Mouse (Mus musculus): ENCODE data around the gene Ttc9. TPM values are rescaled to one million over a fixed set of nuclear protein-coding genes. Genes with fewer than 3 reads are reported as not detected.

The Ttc9 gene
- total and polyA plus RNA-seq, 3 experiments, result 0.07 TPM; not detected in 2

GRCm38 (mm10) chr12:81685981-81686380 is 54.9 kb downstream of the Ttc9 start:
- H3K4me2 ChIP-seq (ENCODE audit: insufficient read depth, low read depth, poor library complexity, severe bottlenecking), result no peak overlapping the region
- H3K4me3 ChIP-seq (replicated peaks in 1 of 3; ENCODE audit: low read depth in 2 of 3, low read length in 2 of 3, poor library complexity in 1 of 3), result no peak overlapping the region
- H3K9ac ChIP-seq (ENCODE audit: insufficient read depth, low read depth), result no peak overlapping the region
- in situ Hi-C loops (cut with MboI; ENCODE audit: low pct_ligation_motif_present, low pct_unique_long_range_greater_than_20kb, low sequenced_read_pairs) (no loop called here), dilution Hi-C loops (cut with MboI; ENCODE audit: extremely low pct_ligation_motif_present, extremely low pct_unique_long_range_greater_than_20kb, low sequenced_read_pairs) (no loop called here)
- no peak overlapping the region for H3K27ac ChIP-seq (ENCODE audit: insufficient read depth, low read depth)
- no peak for DNase-seq (ENCODE audit: extremely low read depth)
- H3K27me3 ChIP-seq (replicated peaks), result no peaks in the 10 kb centered on the region
- H3K9me3 ChIP-seq (replicated peaks; ENCODE audit: low read length), result no peaks in the 10 kb centered on the region
- H3K79me2 ChIP-seq (replicated peaks; ENCODE audit: control insufficient read depth, extremely low read depth, insufficient read depth, poor library complexity, severe bottlenecking), result no peaks in the 10 kb centered on the region
- H3K4me1 ChIP-seq (ENCODE audit: control insufficient read depth in 1 of 2, insufficient read depth in 2 of 2), result peaks cover 4 to 58% of the 10 kb centered on the region in 2 experiments; a peak in 3 of 4 replicates
- H3K36me3 ChIP-seq (replicated peaks in 1 of 2; ENCODE audit: control insufficient read depth in 1 of 2, insufficient read depth in 1 of 2, low read length in 1 of 2), result no peaks in the 10 kb centered on the region
- TF ChIP-seq PAX5 (IDR thresholded peaks at IDR 0.05; ENCODE audit: low read length), result no peak
- no peak for TF ChIP-seq CHD1 (IDR thresholded peaks at IDR 0.05; ENCODE audit: low read depth, low read length)
- no peak for TF ChIP-seq JUN (IDR thresholded peaks at IDR 0.05; ENCODE audit: insufficient read depth, low read depth, low read length)
- no peak for TF ChIP-seq ZMIZ1 (IDR thresholded peaks at IDR 0.05; ENCODE audit: low read depth, low read length)
- no peak for TF ChIP-seq SIN3A (IDR thresholded peaks at IDR 0.05; ENCODE audit: low read length)
- no peak for TF ChIP-seq POLR2AphosphoS2 (IDR thresholded peaks at IDR 0.05; ENCODE audit: low read depth, low read length)
- no peak for TF ChIP-seq MXI1 (IDR thresholded peaks at IDR 0.05; ENCODE audit: low read depth, low read length)
- no peak for TF ChIP-seq IRF4 (IDR thresholded peaks at IDR 0.05; ENCODE audit: low read depth, low read length)
- no peak for TF ChIP-seq TBP (conservative IDR thresholded peaks at IDR 0.05; ENCODE audit: low read depth, low read length)
- no peak for TF ChIP-seq NELFE (IDR thresholded peaks at IDR 0.05; ENCODE audit: low read depth, low read length)
- no peak for TF ChIP-seq JUND (conservative IDR thresholded peaks at IDR 0.05; ENCODE audit: low read depth, low read length)
- no peak for TF ChIP-seq MAFK (IDR thresholded peaks at IDR 0.05; ENCODE audit: insufficient replicate concordance, low read length)
- no peak for TF ChIP-seq RCOR1 (conservative IDR thresholded peaks at IDR 0.05; ENCODE audit: low read depth, low read length)
- no peak for TF ChIP-seq USF1 (IDR thresholded peaks at IDR 0.05; ENCODE audit: low read depth, low read length)
- TF ChIP-seq GABPA (IDR thresholded peaks at IDR 0.05; ENCODE audit: insufficient replicate concordance, low read depth, low read length), result no peak
- no peak for TF ChIP-seq EP300 (IDR thresholded peaks at IDR 0.05; ENCODE audit: low read length)
- no peak for TF ChIP-seq E2F4 (IDR thresholded peaks at IDR 0.05; ENCODE audit: insufficient replicate concordance, low read depth, low read length)

- H3K9me3 ChIP-seq (replicated peaks; ENCODE audit: low read length), result no peaks in the 10 kb centered on the region
- no peak overlapping the region for H3K9ac ChIP-seq (ENCODE audit: insufficient read depth, low read depth)
- dilution Hi-C loops (cut with MboI; ENCODE audit: extremely low pct_ligation_motif_present, extremely low pct_unique_long_range_greater_than_20kb, low sequenced_read_pairs) (no loop called here), in situ Hi-C loops (cut with MboI; ENCODE audit: low pct_ligation_motif_present, low pct_unique_long_range_greater_than_20kb, low sequenced_read_pairs) (no loop called here)
- H3K4me3 ChIP-seq (replicated peaks in 1 of 3; ENCODE audit: low read depth in 2 of 3, low read length in 2 of 3, poor library complexity in 1 of 3), result no peak overlapping the region
- no peak overlapping the region for H3K4me2 ChIP-seq (ENCODE audit: insufficient read depth, low read depth, poor library complexity, severe bottlenecking)
- H3K27me3 ChIP-seq (replicated peaks), result no peaks in the 10 kb centered on the region
- no peak overlapping the region for H3K27ac ChIP-seq (ENCODE audit: insufficient read depth, low read depth)
- no peaks in the 10 kb centered on the region for H3K36me3 ChIP-seq (replicated peaks in 1 of 2; ENCODE audit: control insufficient read depth in 1 of 2, insufficient read depth in 1 of 2, low read length in 1 of 2)
- H3K79me2 ChIP-seq (replicated peaks; ENCODE audit: control insufficient read depth, extremely low read depth, insufficient read depth, poor library complexity, severe bottlenecking), result no peaks in the 10 kb centered on the region
- TF ChIP-seq RAD21 (IDR thresholded peaks at IDR 0.05; ENCODE audit: low read depth, low read length) (no peak), ZMIZ1 (IDR thresholded peaks at IDR 0.05; ENCODE audit: low read depth, low read length) (no peak), CHD2 (IDR thresholded peaks at IDR 0.05; ENCODE audit: low read length) (no peak), CTCF (conservative IDR thresholded peaks at IDR 0.05 in 1 of 2, IDR thresholded peaks at IDR 0.05 in 1 of 2; ENCODE audit: low read depth in 2 of 2, low read length in 2 of 2) (no peak), GABPA (IDR thresholded peaks at IDR 0.05; ENCODE audit: insufficient replicate concordance, low read depth, low read length) (no peak), MXI1 (IDR thresholded peaks at IDR 0.05; ENCODE audit: low read depth, low read length) (no peak), MEF2A (IDR thresholded peaks at IDR 0.05; ENCODE audit: borderline replicate concordance, low read depth, low read length) (no peak), JUN (IDR thresholded peaks at IDR 0.05; ENCODE audit: insufficient read depth, low read depth, low read length) (no peak), PAX5 (IDR thresholded peaks at IDR 0.05; ENCODE audit: low read length) (no peak), E2F4 (IDR thresholded peaks at IDR 0.05; ENCODE audit: insufficient replicate concordance, low read depth, low read length) (no peak), NRF1 (IDR thresholded peaks at IDR 0.05; ENCODE audit: low read depth, low read length) (no peak), ZC3H11A (IDR thresholded peaks at IDR 0.05; ENCODE audit: low read depth, low read length) (no peak), TBP (conservative IDR thresholded peaks at IDR 0.05; ENCODE audit: low read depth, low read length) (no peak), EP300 (IDR thresholded peaks at IDR 0.05; ENCODE audit: low read length) (no peak), ELF1 (IDR thresholded peaks at IDR 0.05; ENCODE audit: low read depth, low read length) (no peak), IRF4 (IDR thresholded peaks at IDR 0.05; ENCODE audit: low read depth, low read length) (no peak)
- H3K4me1 ChIP-seq (ENCODE audit: control insufficient read depth in 1 of 2, insufficient read depth in 2 of 2), result peaks cover 4 to 56% of the 10 kb centered on the region in 2 experiments; a peak in 3 of 4 replicates
- no peak for DNase-seq (ENCODE audit: extremely low read depth)
Measured at GRCm38 (mm10) chr12:81686406-81687117, 55.5 kb downstream of the Ttc9 start.

Measured in CH12.LX (cell line).